Mouse (Mus musculus) kidney, embryonic 15.5 days (tissue): Measurements from ENCODE around the gene Gm10320. TPM values are rescaled to one million over a fixed set of nuclear protein-coding genes. Genes with fewer than 3 reads are reported as not detected.

Source experiments
- ATAC-seq: fragments of 200-750 bp; cut with Nextera tagmentation; replicated peaks from 2 replicates; pipeline ENCODE4 v1.8.0; 2017; ENCODE audit warnings: moderate TSS enrichment; ENCODE audit not compliant: low FRiP score
- H3K27ac ChIP-seq: fragments of 300-500 bp; sonication (generic); 2 replicates; pipeline ENCODE4 v1.5.1; 2015; ENCODE audit warnings: mild to moderate bottlenecking, inconsistent platforms
- H3K27me3 ChIP-seq: fragments of 300-500 bp; sonication (generic); 2 replicates; pipeline ENCODE4 v1.6.1; 2015; ENCODE audit warnings: inconsistent platforms
- H3K36me3 ChIP-seq: fragments of 300-500 bp; sonication (generic); 2 replicates; pipeline ENCODE4 v1.6.1; 2015; ENCODE audit warnings: inconsistent platforms
- H3K4me1 ChIP-seq: fragments of 300-500 bp; sonication (generic); 2 replicates; pipeline ENCODE4 v1.6.1; 2015; ENCODE audit warnings: inconsistent platforms
- H3K4me2 ChIP-seq: fragments of 300-500 bp; sonication (generic); 2 replicates; pipeline ENCODE4 v1.6.1; 2015; ENCODE audit warnings: moderate library complexity, mild to moderate bottlenecking, inconsistent platforms
- H3K4me3 ChIP-seq: fragments of 300-500 bp; sonication (generic); replicated peaks from 2 replicates; pipeline ENCODE4 v1.5.1; 2015; ENCODE audit warnings: mild to moderate bottlenecking, inconsistent platforms
- H3K9ac ChIP-seq: fragments of 300-500 bp; sonication (generic); 2 replicates; pipeline ENCODE4 v1.6.1; 2015; ENCODE audit warnings: mild to moderate bottlenecking, inconsistent platforms
- H3K9me3 ChIP-seq: fragments of 300-500 bp; sonication (generic); replicated peaks from 2 replicates; pipeline ENCODE4 v1.6.1; 2016; ENCODE audit warnings: inconsistent platforms
- WGBS: fragments of 180-500 bp; shearing (Covaris S2); methylation state at CpG from one replicate; pipeline ENCODE4 v1.1.7; 2015; ENCODE audit warnings: mixed read lengths; 5-methylcytosine and 5-hydroxymethylcytosine counted together
- polyA plus RNA-seq: library from polyadenylated mRNA; unstranded; fragments of >200 nt; fragmentation: Nextera tagmentation; extraction: Ambion mirVana; gene quantifications from 2 replicates; pipeline ENCODE4 v1.2.1, GENCODE M21; 2015

The Gm10320 gene
- 1.1 and 2.6 TPM in 2 replicates for polyA plus RNA-seq

- Histone ChIP-seq H3K36me3 (no peaks in the 10 kb centered on the region), H3K9ac (no peak within 1 kb of the TSS), H3K4me1 (peaks cover 10% of the 10 kb centered on the region), H3K27me3 (peaks cover 20% of the 10 kb centered on the region), H3K4me3 (no peak within 1 kb of the TSS), H3K9me3 (no peaks in the 10 kb centered on the region), H3K4me2 (no peak within 1 kb of the TSS), H3K27ac (no peak within 1 kb of the TSS)
- ATAC-seq, result no peak
- 80% methylated on average over 3 of the region's 3 CpGs for WGBS
Measured at GRCm38 (mm10) chr13:98491909-98492308, at the start of gene Gm10320. Gene Gm10320 (minus strand): TSS chr13:98492001.

DNA sequence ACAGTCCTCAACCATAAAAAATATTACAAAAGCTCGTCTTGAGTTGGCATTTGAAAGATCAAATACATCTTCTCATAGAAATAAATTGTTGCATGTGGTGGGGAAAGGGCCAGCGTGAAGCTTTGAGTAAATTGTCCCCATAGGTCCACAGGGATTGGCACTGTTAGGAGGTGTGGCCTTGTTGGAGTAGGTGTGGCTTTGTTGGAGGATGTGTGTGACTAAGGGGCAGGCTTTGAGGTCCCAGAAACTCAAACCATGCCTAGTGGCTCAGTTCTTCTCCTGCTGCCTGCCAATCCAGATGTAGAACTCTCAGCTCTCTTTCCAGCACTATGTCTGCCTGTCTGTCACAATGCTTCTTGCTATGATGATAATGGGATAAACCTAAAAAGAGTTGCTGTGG lies 49.8 kb upstream of the Gm10320 start:
- no peak for ATAC-seq
- Histone ChIP-seq H3K9me3 (no peaks in the 10 kb centered on the region), H3K4me1 (0 out of 2 replicates have a peak, but pooled peaks cover 2% of the 10 kb centered on the region), H3K36me3 (no peaks in the 10 kb centered on the region), H3K27me3 (peaks cover 10% of the 10 kb centered on the region; the same call in 1 of the 2 replicates), H3K9ac (no peak overlapping the region), H3K4me3 (no peak overlapping the region), H3K4me2 (no peak overlapping the region), H3K27ac (no peak overlapping the region)
- 82% methylated on average over 2 of the region's 2 CpGs for WGBS

GRCm38 (mm10) chr13:98540206-98540605 lies 48.4 kb upstream of the Gm10320 start:
- H3K4me3 ChIP-seq, result no peak overlapping the region
- H3K27ac ChIP-seq, result no peak overlapping the region
- no peak for ATAC-seq
- H3K9me3 ChIP-seq, result no peaks in the 10 kb centered on the region
- WGBS, result 82% methylated on average over 3 of the region's 3 CpGs
- no peak overlapping the region for H3K9ac ChIP-seq
- H3K4me1 ChIP-seq, result peaks cover 4% of the 10 kb centered on the region
- no peak overlapping the region for H3K4me2 ChIP-seq
- H3K27me3 ChIP-seq, result peaks cover 10% of the 10 kb centered on the region; the same call in 1 of the 2 replicates
- no peaks in the 10 kb centered on the region for H3K36me3 ChIP-seq

DNA sequence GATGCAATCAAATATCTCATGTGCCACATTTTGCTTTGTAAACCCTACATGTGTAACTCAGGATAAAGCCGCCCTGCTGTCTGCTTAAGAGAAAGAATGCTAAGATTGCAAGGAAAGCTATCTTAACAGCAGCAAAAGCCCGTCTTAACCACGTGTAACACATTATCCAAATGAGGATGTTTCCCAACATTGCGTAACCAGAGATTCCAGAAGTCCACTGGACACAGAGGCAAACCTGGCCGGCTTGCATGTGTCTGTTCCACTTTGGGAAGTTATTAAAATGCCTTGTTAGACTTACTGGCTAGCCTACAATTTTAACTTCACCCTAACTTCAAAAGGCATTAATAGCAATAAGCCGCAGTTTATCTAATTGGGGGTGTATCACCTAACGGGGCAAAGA lies 47.5 kb upstream of the Gm10320 start:
- ATAC-seq, result no peak
- no peaks in the 10 kb centered on the region for H3K9me3 ChIP-seq
- 68% methylated on average over 7 of the region's 7 CpGs for WGBS

DNA sequence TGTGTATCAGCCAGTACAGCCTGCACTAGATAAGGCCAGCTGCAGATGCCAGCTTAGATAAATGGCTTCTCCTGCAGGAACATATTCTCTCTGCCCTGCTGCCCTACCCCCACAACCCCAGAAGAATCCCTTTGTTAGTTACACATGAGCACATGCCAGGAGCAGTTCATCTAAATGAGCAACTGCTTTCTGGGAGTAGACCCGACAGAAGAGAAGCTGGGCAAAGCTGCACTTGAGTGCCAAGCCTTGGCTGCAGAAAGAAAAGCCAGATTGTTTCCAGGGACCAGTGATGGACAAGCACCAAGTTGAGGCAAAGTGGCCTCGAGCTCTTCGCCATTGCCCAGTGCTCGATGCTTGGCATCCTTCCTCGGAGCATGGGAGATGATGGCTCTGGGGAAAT lies 46.8 kb upstream of the Gm10320 start:
- H3K27me3 ChIP-seq, result peaks cover 4% of the 10 kb centered on the region; the same call in 1 of the 2 replicates
- H3K9ac ChIP-seq, result no peak overlapping the region
- H3K4me2 ChIP-seq, result no peak overlapping the region
- no peak for ATAC-seq
- H3K9me3 ChIP-seq, result no peaks in the 10 kb centered on the region
- H3K36me3 ChIP-seq, result no peaks in the 10 kb centered on the region
- H3K4me3 ChIP-seq, result no peak overlapping the region
- H3K4me1 ChIP-seq, result peaks cover 20% of the 10 kb centered on the region
- WGBS, result 74% methylated on average over 5 of the region's 5 CpGs
- H3K27ac ChIP-seq, result no peak overlapping the region

More for the DNA sequence above, 47.5 kb upstream of the Gm10320 start:
- no peaks in the 10 kb centered on the region for H3K36me3 ChIP-seq
- H3K27ac ChIP-seq, result no peak overlapping the region
- H3K4me2 ChIP-seq, result no peak overlapping the region
- no peak overlapping the region for H3K9ac ChIP-seq
- peaks cover 10% of the 10 kb centered on the region; the same call in 1 of the 2 replicates for H3K27me3 ChIP-seq
- H3K4me1 ChIP-seq, result peaks cover 12% of the 10 kb centered on the region
- H3K4me3 ChIP-seq, result no peak overlapping the region

DNA sequence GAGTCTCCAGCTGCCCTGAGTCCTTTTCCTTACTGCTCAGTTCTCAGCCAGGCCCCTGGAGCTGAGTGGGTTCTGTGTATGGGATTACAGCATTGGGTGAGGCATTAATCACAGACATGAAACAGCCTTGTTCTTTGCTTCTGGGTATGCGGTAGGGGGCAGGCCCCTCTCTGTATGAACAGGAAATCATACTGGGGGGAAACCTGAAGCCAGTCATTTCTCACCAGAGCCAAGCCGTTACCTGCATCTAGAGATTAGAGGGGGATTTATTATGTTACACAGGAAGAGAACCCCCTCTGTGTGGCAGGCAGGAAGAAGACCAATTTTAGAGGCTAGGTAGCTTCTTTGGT lies 43.1 kb upstream of the Gm10320 start:
- H3K27me3 ChIP-seq, result no peaks in the 10 kb centered on the region
- no peak for ATAC-seq
- peak overlapping the region; percentile 86 for H3K27ac ChIP-seq
- H3K9me3 ChIP-seq, result peaks cover 6% of the 10 kb centered on the region; the same call in 1 of the 2 replicates
- peaks cover 46% of the 10 kb centered on the region for H3K4me1 ChIP-seq
- peak overlapping the region; percentile 46 for H3K4me2 ChIP-seq
- H3K9ac ChIP-seq, result no peak overlapping the region
- no peaks in the 10 kb centered on the region for H3K36me3 ChIP-seq
- 11% methylated on average over 2 of the region's 2 CpGs for WGBS
- H3K4me3 ChIP-seq, result no peak overlapping the region; the same call in 1 of the 2 replicates

- Histone ChIP-seq H3K27me3 (no peaks in the 10 kb centered on the region), H3K4me2 (peak overlapping the region; percentile 46), H3K27ac (peak overlapping the region; percentile 86), H3K4me1 (peaks cover 46% of the 10 kb centered on the region), H3K9ac (no peak overlapping the region), H3K36me3 (no peaks in the 10 kb centered on the region), H3K9me3 (peaks cover 6% of the 10 kb centered on the region; the same call in 1 of the 2 replicates), H3K4me3 (peak overlapping the region; percentile 18)
- 9% methylated on average over 18 of the region's 18 CpGs for WGBS
- peak; percentile 86 for ATAC-seq
Measured at GRCm38 (mm10) chr13:98534190-98534912, 42.5 kb upstream of the Gm10320 start.

DNA sequence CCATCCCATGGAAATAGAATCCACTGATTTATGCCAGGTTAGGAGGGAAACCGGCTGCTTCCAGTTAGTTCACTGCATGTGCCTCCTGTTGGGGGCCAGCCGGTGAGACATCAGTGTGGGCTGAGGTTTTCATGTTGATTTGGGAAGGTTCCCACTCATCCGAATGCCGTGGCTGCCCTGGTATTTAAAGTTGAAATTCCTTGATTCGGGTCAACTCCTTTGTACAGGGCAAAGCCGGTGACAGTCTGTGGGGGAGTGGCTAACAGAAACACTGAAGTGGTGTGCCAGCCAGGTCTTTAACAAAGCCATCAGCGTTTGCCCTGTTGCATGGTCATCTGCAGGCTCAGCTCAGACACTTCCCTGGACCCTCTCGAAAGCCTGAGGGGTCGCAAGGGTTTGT lies 41.6 kb upstream of the Gm10320 start:
- 8% methylated on average over 9 of the region's 9 CpGs for WGBS
- ATAC-seq, result peak; percentile 59
- Histone ChIP-seq H3K9me3 (peaks cover 6% of the 10 kb centered on the region; the same call in 1 of the 2 replicates), H3K27me3 (no peaks in the 10 kb centered on the region), H3K4me2 (peak overlapping the region; percentile 46), H3K27ac (peak overlapping the region; percentile 86), H3K36me3 (no peaks in the 10 kb centered on the region), H3K4me3 (no peak overlapping the region), H3K4me1 (peaks cover 46% of the 10 kb centered on the region), H3K9ac (no peak overlapping the region)

DNA sequence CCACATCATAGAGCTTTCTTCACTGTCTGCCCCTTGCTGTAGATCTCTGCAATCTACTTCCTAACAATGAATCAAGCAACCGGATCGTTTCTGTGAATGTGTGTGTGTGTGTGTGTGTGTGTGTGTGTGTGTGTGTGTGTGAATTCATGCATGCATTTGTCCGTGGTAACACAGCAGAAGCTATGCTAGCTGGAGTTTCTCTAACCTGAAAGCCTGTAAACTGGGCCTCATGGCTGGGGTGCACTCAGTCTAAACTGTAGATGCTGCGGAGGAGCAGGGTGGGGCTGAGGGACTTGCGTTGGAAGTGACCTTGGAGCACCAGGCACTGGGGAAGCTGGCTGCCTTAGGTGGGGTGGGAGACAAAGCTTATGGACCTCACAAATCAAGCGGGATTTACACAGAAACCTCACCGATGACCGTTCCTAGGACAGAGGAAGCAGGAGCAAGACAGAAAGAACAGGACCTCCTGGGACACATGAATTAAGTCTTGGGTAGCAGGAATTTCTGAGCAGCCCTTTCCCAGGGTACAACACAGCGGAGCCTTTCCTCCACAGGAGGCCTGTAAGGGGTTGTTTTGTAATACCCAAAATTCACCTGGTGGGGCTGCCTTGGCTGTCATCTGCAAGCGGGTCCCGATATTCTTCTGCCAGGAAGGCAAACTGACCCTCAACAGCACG lies 41.0 kb upstream of the Gm10320 start:
- ATAC-seq, result peak; percentile 20; the same call in 1 of the 2 replicates
- Histone ChIP-seq H3K4me1 (peaks cover 46% of the 10 kb centered on the region), H3K27me3 (no peaks in the 10 kb centered on the region), H3K27ac (peak overlapping the region; percentile 86), H3K9ac (no peak overlapping the region), H3K9me3 (peaks cover 6% of the 10 kb centered on the region; the same call in 1 of the 2 replicates), H3K4me2 (peak overlapping the region; percentile 46), H3K4me3 (no peak overlapping the region), H3K36me3 (no peaks in the 10 kb centered on the region)
- 26% methylated on average over 12 of the region's 12 CpGs for WGBS

DNA sequence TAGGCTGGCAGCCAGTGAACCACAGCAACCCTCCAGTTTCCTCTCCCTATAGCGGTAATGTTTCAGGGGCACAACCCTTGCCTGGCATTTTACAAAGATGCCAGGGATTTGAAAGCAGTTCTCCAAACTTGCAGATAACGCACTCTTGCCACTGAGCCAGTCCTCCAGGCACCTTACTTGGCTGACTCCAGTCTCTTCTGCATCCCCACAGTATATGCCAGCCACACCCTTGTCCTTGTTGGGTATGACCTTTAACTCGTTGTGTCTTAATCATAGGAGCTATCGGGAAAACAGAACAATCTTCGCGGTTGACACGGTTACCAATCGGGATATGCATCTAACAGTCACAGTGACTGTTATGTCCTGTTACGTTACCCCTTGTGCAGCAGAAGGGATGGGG lies 40.2 kb upstream of the Gm10320 start:
- Histone ChIP-seq H3K36me3 (no peaks in the 10 kb centered on the region), H3K9ac (no peak overlapping the region), H3K4me3 (no peak overlapping the region), H3K9me3 (peaks cover 6% of the 10 kb centered on the region; the same call in 1 of the 2 replicates), H3K4me2 (no peak overlapping the region), H3K27ac (0 out of 2 replicates have a peak overlapping the region, but pooled peaks have one; percentile 86), H3K27me3 (no peaks in the 10 kb centered on the region), H3K4me1 (peaks cover 46% of the 10 kb centered on the region)
- WGBS, result 72% methylated on average over 9 of the region's 9 CpGs
- no peak for ATAC-seq

- no peak for ATAC-seq
- Histone ChIP-seq H3K4me2 (no peak overlapping the region), H3K4me1 (peaks cover 46% of the 10 kb centered on the region), H3K9ac (no peak overlapping the region), H3K36me3 (no peaks in the 10 kb centered on the region), H3K27ac (no peak overlapping the region), H3K27me3 (no peaks in the 10 kb centered on the region), H3K9me3 (peaks cover 6% of the 10 kb centered on the region; the same call in 1 of the 2 replicates), H3K4me3 (no peak overlapping the region)
- WGBS, result 52% methylated on average over 3 of the region's 3 CpGs
Measured at GRCm38 (mm10) chr13:98531306-98531705, 39.5 kb upstream of the Gm10320 start.

DNA sequence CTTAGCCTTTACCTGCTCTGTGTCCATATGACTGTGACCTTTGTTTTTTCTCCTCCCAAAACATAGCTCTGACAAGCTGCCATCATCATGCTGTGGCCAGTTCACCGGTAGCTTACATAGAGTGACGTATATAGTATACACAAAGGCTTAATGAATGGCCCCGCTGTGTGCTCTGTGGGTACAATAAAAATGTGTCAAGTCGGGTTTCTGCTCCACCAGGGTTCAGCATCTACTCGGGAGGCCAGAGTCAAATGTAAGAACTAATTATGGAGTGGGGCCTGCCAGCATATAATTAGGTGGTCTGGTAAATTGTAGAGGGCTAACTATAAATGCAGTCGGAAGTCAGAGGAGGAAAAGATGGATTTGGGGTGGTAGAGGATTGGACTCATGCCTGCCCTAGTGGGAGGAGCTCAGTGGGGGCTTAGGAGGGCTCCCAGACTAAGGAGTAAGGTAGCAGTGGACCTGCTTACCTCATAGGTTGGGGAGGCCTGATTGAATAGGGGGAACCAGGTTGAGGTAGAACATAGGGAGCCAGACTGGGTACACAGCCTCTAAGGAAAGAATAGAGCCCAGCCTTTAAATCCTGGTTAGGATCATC lies 32.0 kb upstream of the Gm10320 start:
- WGBS, result 75% methylated on average over 6 of the region's 6 CpGs
- Histone ChIP-seq H3K9me3 (peaks cover 7% of the 10 kb centered on the region; the same call in 1 of the 2 replicates), H3K4me1 (no peaks in the 10 kb centered on the region), H3K27ac (no peak overlapping the region), H3K4me3 (no peak overlapping the region), H3K27me3 (peaks cover 7% of the 10 kb centered on the region; the same call in 1 of the 2 replicates), H3K9ac (no peak overlapping the region), H3K4me2 (no peak overlapping the region), H3K36me3 (no peaks in the 10 kb centered on the region)
- ATAC-seq, result no peak
